Mouse (Mus musculus): ENCODE data around the gene Adgrl4.

DNA sequence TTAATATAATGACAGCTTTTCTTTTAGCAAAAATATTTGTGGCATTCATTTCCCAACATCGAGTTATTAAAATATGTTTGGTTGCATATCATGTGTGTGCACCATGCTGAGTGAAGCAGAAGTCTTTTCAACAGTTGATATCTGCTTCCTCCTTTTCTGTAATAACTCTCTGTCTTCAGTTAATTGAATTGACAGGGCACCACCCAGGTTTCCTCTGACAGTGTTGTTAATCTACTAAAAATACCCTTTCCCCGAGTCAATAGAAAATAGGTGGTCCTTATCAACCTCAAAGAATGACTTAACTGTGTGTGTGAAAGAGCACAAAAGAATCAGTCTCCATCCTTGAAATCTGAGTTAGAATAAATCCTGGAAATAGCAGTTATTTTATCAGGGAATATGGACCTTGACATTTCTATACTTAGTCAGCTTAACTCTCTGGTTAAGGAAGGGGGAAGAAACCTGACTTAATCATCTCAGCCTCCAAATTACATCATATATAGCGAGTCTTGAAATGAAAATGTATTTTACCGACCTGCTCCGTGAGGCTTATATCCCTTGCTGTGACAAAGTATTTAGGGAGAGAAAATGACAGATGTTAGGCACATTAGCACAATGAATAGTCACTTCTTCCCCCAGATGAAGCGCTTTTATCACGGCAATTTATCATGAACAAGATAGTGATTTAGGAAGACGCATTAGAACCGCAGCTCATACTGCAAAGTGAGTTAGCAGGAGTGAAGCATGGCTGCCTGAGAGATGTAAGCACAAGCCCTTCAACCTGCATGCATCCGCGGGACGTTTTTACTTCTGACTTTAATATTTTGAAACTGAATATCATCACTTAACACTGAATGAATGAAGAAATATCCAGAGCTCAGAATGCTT, 19.8 kb upstream of the Adgrl4 start:
- no peak for TF ChIP-seq CTCF (IDR thresholded peaks at IDR 0.05; ENCODE audit: insufficient read depth, low read depth, low read length)
- no peak for TF ChIP-seq POLR2A (IDR thresholded peaks at IDR 0.05; ENCODE audit: insufficient read depth, low read depth, low read length)

All from olfactory bulb, adult 2 months (tissue).